Mouse (Mus musculus) cerebellum, adult 2 months (tissue): ENCODE measurements at regions not wholly inside any gene's neighbourhood (a gene's known extent, or its start where the extent isn't known, plus 50 kb on each side); places are given as distances from the start of the nearest gene placed in this dataset.

ENCODE experiments used
- CTCF ChIP-seq: fragments of 200-500 bp; IDR thresholded peaks from 2 replicates; pipeline ENCODE4 v1.5.1; 2011; ENCODE audit warnings: low read depth, mild to moderate bottlenecking, control low read depth, low read length, moderate library complexity, borderline replicate concordance; ENCODE audit not compliant: insufficient read depth
- POLR2A ChIP-seq: fragments of 200-500 bp; IDR thresholded peaks from 2 replicates; pipeline ENCODE4 v1.6.1; 2011; ENCODE audit warnings: low read length, control low read depth, borderline replicate concordance; ENCODE audit not compliant: insufficient read depth

DNA sequence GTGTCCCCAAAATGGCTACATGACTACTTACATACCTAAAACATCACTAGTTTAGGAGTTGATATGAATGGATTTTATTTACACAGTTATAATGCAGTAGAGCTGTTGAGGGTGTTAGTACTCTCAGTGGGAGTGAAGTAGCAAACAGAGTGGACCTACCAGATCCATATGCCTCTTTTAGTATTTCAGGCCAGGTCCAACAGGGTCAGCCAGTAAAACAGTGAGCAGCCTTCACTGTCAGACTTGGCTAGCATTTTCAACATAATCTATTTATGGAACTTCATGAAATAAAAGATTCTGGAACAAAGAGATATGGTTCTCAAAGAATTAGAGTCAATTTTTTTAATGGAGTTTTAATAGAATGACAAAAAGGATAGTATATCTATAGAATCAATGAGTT, 311.1 kb upstream of the Gje1 start:
- TF ChIP-seq CTCF: no peak
- no peak for TF ChIP-seq POLR2A
